Mouse (Mus musculus) midbrain, embryonic 14.5 days (tissue): Measurements from ENCODE around the gene Bcas3. TPM values are rescaled to one million over a fixed set of nuclear protein-coding genes. Genes with fewer than 3 reads are reported as not detected.

Experiments
- ATAC-seq: fragments of 200-750 bp; cut with Nextera tagmentation; 2 replicates; pipeline ENCODE4 v1.8.0; 2017; ENCODE audit warnings: moderate number of reproducible peaks, moderate library complexity; ENCODE audit not compliant: low FRiP score, low TSS enrichment
- DNase-seq: peaks from one replicate; pipeline ENCODE4 v3.0.0-alpha.2; 2015
- H3K27ac ChIP-seq: fragments of 300-500 bp; sonication (generic); replicated peaks from 2 replicates; pipeline ENCODE4 v1.5.1; 2014; ENCODE audit warnings: mild to moderate bottlenecking, low read depth, low read length, moderate library complexity
- H3K27me3 ChIP-seq: fragments of 300-500 bp; sonication (generic); 2 replicates; pipeline ENCODE4 v1.6.1; 2014; ENCODE audit warnings: low read length, control low read depth, mixed read lengths; ENCODE audit not compliant: control insufficient read depth, insufficient read depth
- H3K36me3 ChIP-seq: fragments of 300-500 bp; sonication (generic); 2 replicates; pipeline ENCODE4 v1.6.1; 2014; ENCODE audit warnings: low read length, control low read depth; ENCODE audit not compliant: control insufficient read depth, insufficient read depth
- H3K4me1 ChIP-seq: fragments of 300-500 bp; sonication (generic); 2 replicates; pipeline ENCODE4 v1.6.1; 2014; ENCODE audit warnings: mild to moderate bottlenecking, antibody characterized with exemption, low read length, control low read depth; ENCODE audit not compliant: control insufficient read depth, insufficient read depth
- H3K4me2 ChIP-seq: fragments of 300-500 bp; sonication (generic); 2 replicates; pipeline ENCODE4 v1.6.1; 2014; ENCODE audit warnings: mild to moderate bottlenecking, low read length, moderate library complexity
- H3K4me3 ChIP-seq: fragments of 300-500 bp; sonication (generic); replicated peaks from 2 replicates; pipeline ENCODE4 v1.5.1; 2014; ENCODE audit warnings: low read depth, low read length
- H3K9ac ChIP-seq: fragments of 300-500 bp; sonication (generic); replicated peaks from 2 replicates; pipeline ENCODE4 v1.6.1; 2014; ENCODE audit warnings: mild to moderate bottlenecking, low read length, moderate library complexity
- H3K9me3 ChIP-seq: fragments of 300-500 bp; sonication (generic); 2 replicates; pipeline ENCODE4 v1.6.1; 2016; ENCODE audit warnings: low read length, control low read depth, mixed read lengths; ENCODE audit not compliant: control insufficient read depth
- WGBS: fragments of 180-500 bp; shearing (Covaris S2); extraction: QIAGEN DNeasy Blood & Tissue Kit; methylation state at CpG from one replicate; pipeline ENCODE4 v1.1.7; 2014; 5-methylcytosine and 5-hydroxymethylcytosine counted together
- polyA plus RNA-seq: library from polyadenylated mRNA; unstranded; fragments of >200 nt; fragmentation: Nextera tagmentation; extraction: Ambion mirVana; gene quantifications from 2 replicates; pipeline ENCODE4 v1.2.1, GENCODE M21; 2014

Bcas3 gene
- polyA plus RNA-seq, 1 experiment from 2014 or later, result 33.4 TPM

- H3K9ac ChIP-seq, result no peak overlapping the region
- no peak overlapping the region for H3K4me2 ChIP-seq
- no peaks in the 10 kb centered on the region for H3K36me3 ChIP-seq
- WGBS, result 83% methylated on average over 6 of the region's 6 CpGs
- H3K27me3 ChIP-seq, result no peaks in the 10 kb centered on the region
- DNase-seq, result no peak
- no peak for ATAC-seq
- H3K9me3 ChIP-seq, result no peaks in the 10 kb centered on the region
- no peak overlapping the region for H3K27ac ChIP-seq
- H3K4me3 ChIP-seq, result no peak overlapping the region
- H3K4me1 ChIP-seq, result no peaks in the 10 kb centered on the region
Measured at GRCm38 (mm10) chr11:85547966-85548365, 195.0 kb downstream of the Bcas3 start.

DNA sequence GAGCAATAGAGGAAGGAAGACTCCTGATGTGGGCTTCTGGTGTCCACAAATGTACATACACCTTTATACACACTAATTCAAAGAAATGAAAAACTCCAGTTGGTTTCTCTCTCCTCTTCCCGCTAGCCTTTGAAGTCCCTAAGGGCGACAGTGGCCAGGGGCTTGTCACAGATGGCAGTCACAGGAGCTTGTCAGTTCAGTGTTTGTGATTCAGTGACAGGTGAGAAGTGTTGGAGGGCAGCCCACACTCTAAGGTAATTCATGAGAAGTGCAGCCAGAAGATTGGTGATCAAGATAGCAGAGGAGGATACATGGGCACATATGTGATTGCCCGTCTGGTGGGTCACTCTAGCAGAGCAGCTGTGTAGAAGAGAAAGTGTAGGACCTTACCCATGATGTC lies 196.7 kb downstream of the Bcas3 start:
- no peaks in the 10 kb centered on the region for H3K4me1 ChIP-seq
- no peak for ATAC-seq
- no peak for DNase-seq

GRCm38 (mm10) chr11:85555066-85555465 lies 202.1 kb downstream of the Bcas3 start:
- no peaks in the 10 kb centered on the region for H3K36me3 ChIP-seq
- WGBS, result 79% methylated on average over 1 of the region's 1 CpGs
- H3K9me3 ChIP-seq, result no peaks in the 10 kb centered on the region
- no peak overlapping the region for H3K9ac ChIP-seq
- no peak overlapping the region for H3K27ac ChIP-seq
- no peak for ATAC-seq
- H3K4me3 ChIP-seq, result no peak overlapping the region
- no peaks in the 10 kb centered on the region for H3K27me3 ChIP-seq
- H3K4me1 ChIP-seq, result no peaks in the 10 kb centered on the region
- DNase-seq, result no peak
- no peak overlapping the region for H3K4me2 ChIP-seq

More for the DNA sequence above, 196.7 kb downstream of the Bcas3 start:
- Histone ChIP-seq H3K9ac (no peak overlapping the region), H3K4me3 (no peak overlapping the region), H3K27ac (no peak overlapping the region), H3K4me2 (no peak overlapping the region), H3K9me3 (no peaks in the 10 kb centered on the region), H3K36me3 (no peaks in the 10 kb centered on the region), H3K27me3 (no peaks in the 10 kb centered on the region)
- WGBS, result 91% methylated on average over 3 of the region's 3 CpGs

- Histone ChIP-seq H3K4me2 (no peak overlapping the region), H3K27ac (no peak overlapping the region), H3K4me3 (no peak overlapping the region), H3K9ac (no peak overlapping the region), H3K27me3 (no peaks in the 10 kb centered on the region), H3K36me3 (no peaks in the 10 kb centered on the region), H3K9me3 (no peaks in the 10 kb centered on the region), H3K4me1 (no peaks in the 10 kb centered on the region)
- ATAC-seq, result no peak
- no peak for DNase-seq
- WGBS, result 85% methylated on average over 2 of the region's 2 CpGs
Measured at GRCm38 (mm10) chr11:85555721-85556120, 202.8 kb downstream of the Bcas3 start.

DNA sequence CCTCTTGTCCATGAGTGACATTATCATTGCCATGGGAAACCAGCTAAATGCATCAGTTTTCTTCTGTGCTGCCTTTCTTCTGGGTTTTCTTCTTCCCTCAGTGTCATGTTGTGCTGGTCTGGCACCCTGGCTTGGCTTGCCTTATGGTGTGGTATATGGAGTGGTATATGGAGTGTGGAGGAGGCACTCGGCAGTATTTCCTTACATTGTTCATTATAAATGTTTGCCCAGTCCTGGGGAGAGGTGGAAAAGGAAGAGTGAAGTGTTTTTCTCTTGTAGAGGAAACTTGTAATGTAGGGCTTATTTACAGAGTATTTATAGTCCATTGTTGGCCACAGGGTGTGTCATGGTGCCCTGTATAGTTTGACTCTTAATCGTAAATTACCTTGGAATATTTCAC lies 212.1 kb downstream of the Bcas3 start:
- Histone ChIP-seq H3K9ac (no peak overlapping the region), H3K27ac (no peak overlapping the region), H3K36me3 (no peaks in the 10 kb centered on the region), H3K9me3 (no peaks in the 10 kb centered on the region), H3K4me2 (no peak overlapping the region), H3K4me1 (no peaks in the 10 kb centered on the region), H3K4me3 (no peak overlapping the region), H3K27me3 (no peaks in the 10 kb centered on the region)
- ATAC-seq, result no peak
- no peak for DNase-seq
- 91% methylated on average over 2 of the region's 2 CpGs for WGBS

- ATAC-seq (no peak), DNase-seq (no peak)
- H3K9ac ChIP-seq, result no peak overlapping the region
- H3K27me3 ChIP-seq, result no peaks in the 10 kb centered on the region
- 39% methylated on average over 3 of the region's 3 CpGs for WGBS
- no peak overlapping the region for H3K27ac ChIP-seq
- H3K36me3 ChIP-seq, result no peaks in the 10 kb centered on the region
- H3K9me3 ChIP-seq, result no peaks in the 10 kb centered on the region
- H3K4me1 ChIP-seq, result no peaks in the 10 kb centered on the region
- no peak overlapping the region for H3K4me3 ChIP-seq
- no peak overlapping the region for H3K4me2 ChIP-seq
Measured at GRCm38 (mm10) chr11:85571040-85571439, 218.1 kb downstream of the Bcas3 start.

DNA sequence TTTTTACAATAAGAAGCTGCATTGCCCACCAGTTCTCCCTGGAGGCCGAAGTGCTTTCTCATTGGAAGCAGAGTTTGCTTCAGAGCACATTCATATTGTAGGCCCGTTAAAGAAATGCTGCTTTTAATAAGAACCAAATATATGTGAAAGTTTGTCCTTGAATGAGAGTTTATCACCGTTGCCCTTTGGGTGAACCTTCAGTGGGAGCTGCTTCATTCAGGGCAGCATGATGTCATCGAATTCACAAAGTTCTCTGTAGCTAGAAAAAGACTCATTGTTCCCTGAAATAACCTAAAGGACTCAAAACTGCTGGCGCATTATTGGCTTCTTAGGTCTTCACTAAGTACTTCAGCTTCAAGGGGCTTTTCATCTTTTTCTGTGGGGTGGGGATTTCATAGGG lies 219.0 kb downstream of the Bcas3 start:
- no peak for DNase-seq
- H3K36me3 ChIP-seq, result no peaks in the 10 kb centered on the region
- no peak for ATAC-seq
- no peak overlapping the region for H3K9ac ChIP-seq
- no peaks in the 10 kb centered on the region for H3K4me1 ChIP-seq
- H3K27me3 ChIP-seq, result no peaks in the 10 kb centered on the region
- no peak overlapping the region for H3K4me2 ChIP-seq
- no peaks in the 10 kb centered on the region for H3K9me3 ChIP-seq
- no peak overlapping the region for H3K4me3 ChIP-seq
- no peak overlapping the region for H3K27ac ChIP-seq
- WGBS, result 56% methylated on average over 5 of the region's 5 CpGs

DNA sequence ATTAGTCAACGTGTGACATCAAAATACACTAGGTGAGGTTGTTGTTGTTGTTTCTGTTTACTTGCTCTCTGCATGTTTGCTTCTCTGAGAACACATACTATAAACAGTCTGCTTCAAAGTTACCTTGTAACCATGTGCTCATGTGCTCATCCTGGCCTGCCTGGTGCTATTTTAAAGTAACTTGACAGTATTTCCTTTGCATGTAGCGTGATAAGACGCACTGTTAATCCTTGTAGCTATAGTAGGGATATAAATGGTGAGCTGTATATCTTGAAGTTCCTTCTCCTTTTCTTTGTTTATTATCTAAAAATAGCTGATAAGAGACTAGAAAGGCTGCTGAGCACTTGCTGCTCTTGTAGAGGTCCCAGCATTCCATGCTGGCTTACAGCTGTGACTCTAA lies 219.6 kb downstream of the Bcas3 start:
- Histone ChIP-seq H3K9me3 (no peaks in the 10 kb centered on the region), H3K4me3 (no peak overlapping the region), H3K36me3 (no peaks in the 10 kb centered on the region), H3K27ac (no peak overlapping the region), H3K4me1 (peaks cover 2% of the 10 kb centered on the region; the same call in 1 of the 2 replicates), H3K9ac (no peak overlapping the region), H3K27me3 (no peaks in the 10 kb centered on the region), H3K4me2 (no peak overlapping the region)
- ATAC-seq (no peak), DNase-seq (no peak)
- WGBS, result 91% methylated on average over 3 of the region's 3 CpGs

GRCm38 (mm10) chr11:85574496-85574895 lies 221.5 kb downstream of the Bcas3 start:
- Histone ChIP-seq H3K27ac (no peak overlapping the region), H3K4me2 (no peak overlapping the region), H3K4me3 (no peak overlapping the region), H3K36me3 (no peaks in the 10 kb centered on the region), H3K9me3 (no peaks in the 10 kb centered on the region), H3K9ac (no peak overlapping the region), H3K27me3 (no peaks in the 10 kb centered on the region), H3K4me1 (peaks cover 8% of the 10 kb centered on the region)
- ATAC-seq (no peak), DNase-seq (no peak)
- 16% methylated on average over 4 of the region's 4 CpGs for whole genome bisulfite sequencing
